Mouse (Mus musculus) left cerebral cortex, adult 8-10 months (tissue): ENCODE measurements around the gene Cpt1a. TPM values are rescaled to one million over a fixed set of nuclear protein-coding genes. Genes with fewer than 3 reads are reported as not detected.

Source experiments
- DNase-seq, 2 experiments: peaks; one replicate each; pipeline ENCODE4 v3.0.0; 2022; ENCODE audit warnings: low spot score in 2 of 2
- total RNA-seq, 4 experiments: library from RNA; stranded (reverse); gene quantifications; 2 replicates each; pipeline ENCODE4 v1.2.4; 2022

Cpt1a gene
- total RNA-seq, 4 experiments from 2014 or later = 22.4 to 29.3 (median 26.1) TPM

- DNase-seq = peak; percentile 25 to 66
Observed at GRCm38 (mm10) chr19:3324931-3325711, 3.0 kb downstream of the Cpt1a start.

GRCm38 (mm10) chr19:3325771-3326478, 3.8 kb downstream of the Cpt1a start:
- no peak for DNase-seq

- no peak for DNase-seq
Observed at GRCm38 (mm10) chr19:3326479-3327047, 4.4 kb downstream of the Cpt1a start.

GRCm38 (mm10) chr19:3333247-3333646, 11.1 kb downstream of the Cpt1a start:
- no peak for DNase-seq

GRCm38 (mm10) chr19:3333694-3334515, 11.8 kb downstream of the Cpt1a start:
- no peak for DNase-seq

- DNase-seq = no peak
Observed at GRCm38 (mm10) chr19:3334550-3334949, 12.4 kb downstream of the Cpt1a start.

- no peak for DNase-seq
Observed at GRCm38 (mm10) chr19:3335917-3336316, 13.8 kb downstream of the Cpt1a start.

- DNase-seq = no peak
Observed at GRCm38 (mm10) chr19:3336485-3337255, 14.5 kb downstream of the Cpt1a start.

GRCm38 (mm10) chr19:3339187-3339586, 17.1 kb downstream of the Cpt1a start:
- no peak for DNase-seq

GRCm38 (mm10) chr19:3341021-3341420, 18.9 kb downstream of the Cpt1a start:
- DNase-seq = peak in 1 of 2 experiments; percentile 49

GRCm38 (mm10) chr19:3343929-3344328, 21.8 kb downstream of the Cpt1a start:
- no peak for DNase-seq

- no peak for DNase-seq
Observed at GRCm38 (mm10) chr19:3344636-3345544, 22.8 kb downstream of the Cpt1a start.

GRCm38 (mm10) chr19:3347784-3348183, 25.6 kb downstream of the Cpt1a start:
- no peak for DNase-seq

- no peak for DNase-seq
Observed at GRCm38 (mm10) chr19:3353415-3354111, 31.4 kb downstream of the Cpt1a start.

GRCm38 (mm10) chr19:3355096-3355495, 33.0 kb downstream of the Cpt1a start:
- no peak for DNase-seq

GRCm38 (mm10) chr19:3356516-3356915, 34.4 kb downstream of the Cpt1a start:
- no peak for DNase-seq

GRCm38 (mm10) chr19:3357620-3358019, 35.5 kb downstream of the Cpt1a start:
- no peak for DNase-seq

GRCm38 (mm10) chr19:3359841-3360588, 37.9 kb downstream of the Cpt1a start:
- no peak for DNase-seq
